Mouse (Mus musculus) thymus, adult 2 months (tissue): ENCODE data around the gene Cldn7. TPM values are rescaled to one million over a fixed set of nuclear protein-coding genes. Genes with fewer than 3 reads are reported as not detected.

Experiments used
- DNase-seq: peaks from one replicate; pipeline ENCODE4 v3.0.0; 2021
- H3K27ac ChIP-seq: fragments of 200-500 bp; 2 replicates; pipeline ENCODE4 v1.5.1; 2012; ENCODE audit warnings: low read length, control low read depth; ENCODE audit not compliant: control insufficient read depth, insufficient read depth
- H3K27me3 ChIP-seq: fragments of 200-500 bp; 2 replicates; pipeline ENCODE4 v1.6.1; 2012; ENCODE audit warnings: mild to moderate bottlenecking, low read length, moderate library complexity, mixed read lengths; ENCODE audit not compliant: control insufficient read depth, insufficient read depth
- H3K36me3 ChIP-seq: fragments of 200-500 bp; 2 replicates; pipeline ENCODE4 v1.6.1; 2012; ENCODE audit warnings: mild to moderate bottlenecking, low read length, moderate library complexity; ENCODE audit not compliant: control insufficient read depth, insufficient read depth
- H3K4me1 ChIP-seq: fragments of 200-500 bp; replicated peaks from 2 replicates; pipeline ENCODE4 v1.6.1; 2012; ENCODE audit warnings: low read length; ENCODE audit not compliant: control insufficient read depth, insufficient read depth
- H3K4me3 ChIP-seq: fragments of 200-500 bp; 2 replicates; pipeline ENCODE4 v1.5.1; 2012; ENCODE audit warnings: mild to moderate bottlenecking, low read length, control low read depth, moderate library complexity; ENCODE audit not compliant: control insufficient read depth, insufficient read depth
- CTCF ChIP-seq: fragments of 200-500 bp; IDR thresholded peaks from 2 replicates; pipeline ENCODE4 v1.5.1; 2012; ENCODE audit warnings: mild to moderate bottlenecking, control low read depth, low read length, moderate library complexity, borderline replicate concordance; ENCODE audit not compliant: control insufficient read depth, poor library complexity, insufficient read depth; ENCODE audit errors: extremely low read depth
- POLR2A ChIP-seq: fragments of 200-500 bp; IDR thresholded peaks from 2 replicates; pipeline ENCODE4 v1.6.1; 2012; ENCODE audit warnings: mild to moderate bottlenecking, low read length, control low read depth, moderate library complexity; ENCODE audit not compliant: control insufficient read depth, poor library complexity, insufficient read depth; ENCODE audit errors: extremely low read depth
- WGBS: fragments of 180-500 bp; shearing (Covaris S2); methylation state at CpG from one replicate; pipeline ENCODE4 v1.1.7; 2018; 5-methylcytosine and 5-hydroxymethylcytosine counted together
- polyA plus RNA-seq: library from polyadenylated mRNA; depleted of rRNA; stranded (reverse); fragments of >200 nt; gene quantifications from 2 replicates; pipeline ENCODE4 v1.2.3, GENCODE M21; 2012

Cldn7 gene
- polyA plus RNA-seq, 1 experiment, result 6.0 TPM

GRCm38 (mm10) chr11:69937834-69938233, 26.7 kb upstream of the Cldn7 start:
- WGBS, result 88% methylated on average over 5 of the region's 5 CpGs
- TF ChIP-seq CTCF (no peak), POLR2A (no peak)
- Histone ChIP-seq H3K4me3 (no peak overlapping the region), H3K27ac (no peak overlapping the region), H3K27me3 (no peaks in the 10 kb centered on the region), H3K4me1 (peaks cover 24% of the 10 kb centered on the region), H3K36me3 (no peaks in the 10 kb centered on the region)
- no peak for DNase-seq

GRCm38 (mm10) chr11:69938401-69938979, 26.1 kb upstream of the Cldn7 start:
- no peak for DNase-seq
- Histone ChIP-seq H3K4me1 (peaks cover 24% of the 10 kb centered on the region), H3K4me3 (no peak overlapping the region), H3K27me3 (no peaks in the 10 kb centered on the region), H3K36me3 (no peaks in the 10 kb centered on the region), H3K27ac (no peak overlapping the region)
- 86% methylated on average over 9 of the region's 9 CpGs for WGBS
- TF ChIP-seq POLR2A, result no peak
- TF ChIP-seq CTCF, result no peak

- TF ChIP-seq POLR2A (no peak), CTCF (no peak)
- no peak for DNase-seq
- no peak overlapping the region for H3K4me3 ChIP-seq
- H3K36me3 ChIP-seq, result no peaks in the 10 kb centered on the region
- H3K27ac ChIP-seq, result no peak overlapping the region
- no peaks in the 10 kb centered on the region for H3K27me3 ChIP-seq
- whole genome bisulfite sequencing, result 87% methylated on average over 5 of the region's 5 CpGs
- peaks cover 21% of the 10 kb centered on the region for H3K4me1 ChIP-seq
These were observed 25.4 kb upstream of the Cldn7 start for GRCm38 (mm10) chr11:69939181-69939580.

- 94% methylated on average over 17 of the region's 17 CpGs for WGBS
- Histone ChIP-seq H3K4me1 (peaks cover 19% of the 10 kb centered on the region), H3K27ac (no peak overlapping the region), H3K27me3 (no peaks in the 10 kb centered on the region), H3K4me3 (no peak overlapping the region), H3K36me3 (no peaks in the 10 kb centered on the region)
- DNase-seq, result no peak
- TF ChIP-seq POLR2A (no peak), CTCF (no peak)
These were observed 24.8 kb upstream of the Cldn7 start for GRCm38 (mm10) chr11:69939731-69940130.

GRCm38 (mm10) chr11:69940962-69941361, 23.6 kb upstream of the Cldn7 start:
- TF ChIP-seq POLR2A (no peak), CTCF (no peak)
- Histone ChIP-seq H3K4me1 (peaks cover 11% of the 10 kb centered on the region), H3K27ac (no peak overlapping the region), H3K27me3 (no peaks in the 10 kb centered on the region), H3K36me3 (no peaks in the 10 kb centered on the region), H3K4me3 (no peak overlapping the region)
- WGBS, result 94% methylated on average over 4 of the region's 4 CpGs
- DNase-seq, result no peak

DNA sequence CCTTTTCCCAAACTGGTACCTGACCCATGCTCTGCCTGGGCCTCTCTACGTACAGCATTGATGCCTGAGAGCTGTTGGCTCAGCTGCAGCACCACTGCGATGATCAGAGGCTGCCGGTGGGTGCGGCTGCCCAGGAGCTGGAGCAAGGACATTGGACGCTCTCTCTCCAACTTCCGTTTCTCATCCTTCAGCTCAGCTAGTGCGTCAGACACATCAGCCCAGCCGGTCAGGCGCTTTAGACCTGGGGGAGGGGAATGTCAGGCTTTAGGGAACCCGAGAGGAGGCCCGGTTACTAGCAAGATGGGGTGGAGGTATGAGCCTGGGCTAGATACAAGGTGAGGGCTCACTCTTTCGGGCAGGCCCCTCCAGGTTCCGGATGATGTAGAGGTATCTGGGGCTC, 19.4 kb upstream of the Cldn7 start:
- Histone ChIP-seq H3K27me3 (no peaks in the 10 kb centered on the region), H3K36me3 (no peaks in the 10 kb centered on the region), H3K4me1 (peaks cover 16% of the 10 kb centered on the region), H3K27ac (no peak overlapping the region), H3K4me3 (no peak overlapping the region)
- TF ChIP-seq POLR2A (no peak), CTCF (no peak)
- WGBS, result 96% methylated on average over 13 of the region's 13 CpGs
- no peak for DNase-seq

- Histone ChIP-seq H3K4me1 (peaks cover 16% of the 10 kb centered on the region), H3K27me3 (no peaks in the 10 kb centered on the region), H3K27ac (no peak overlapping the region), H3K36me3 (no peaks in the 10 kb centered on the region), H3K4me3 (no peak overlapping the region)
- WGBS, result 95% methylated on average over 18 of the region's 18 CpGs
- TF ChIP-seq POLR2A (no peak), CTCF (no peak)
- no peak for DNase-seq
These were observed 18.3 kb upstream of the Cldn7 start for GRCm38 (mm10) chr11:69945997-69946891.
